Mouse (Mus musculus): ENCODE results near the gene Usf3. TPM values are rescaled to one million over a fixed set of nuclear protein-coding genes. Genes with fewer than 3 reads are reported as not detected.

The Usf3 gene
- polyA plus RNA-seq, 1 experiment from 2014 or later: 3.5 TPM

GRCm38 (mm10) chr16:44140186-44140787 lies 32.8 kb upstream of the Usf3 start:
- Histone ChIP-seq H3K4me3 (peak overlapping the region; percentile 94), H3K36me3 (no peaks in the 10 kb centered on the region), H3K27ac (peak overlapping the region; percentile 98), H3K4me2 (replicated peaks) (peak overlapping the region; percentile 67), H3K4me1 (peaks cover 15% of the 10 kb centered on the region), H3K9me3 (replicated peaks) (no peaks in the 10 kb centered on the region), H3K9ac (peak overlapping the region; percentile 90), H3K27me3 (no peaks in the 10 kb centered on the region)
- WGBS: under 1% methylated on average over 42 of the region's 44 CpGs
- ATAC-seq (ENCODE audit: low FRiP score): peak; percentile 59

- no peak overlapping the region for H3K4me3 ChIP-seq
These were observed 31.6 kb upstream of the Usf3 start for GRCm38 (mm10) chr16:44141483-44141882.

GRCm38 (mm10) chr16:44149002-44149767 lies 23.9 kb upstream of the Usf3 start:
- WGBS: 95% methylated on average over 1 of the region's 1 CpGs

More at GRCm38 (mm10) chr16:44141483-44141882, 31.6 kb upstream of the Usf3 start:
- Histone ChIP-seq H3K27ac (no peak overlapping the region), H3K36me3 (no peaks in the 10 kb centered on the region), H3K4me1 (peaks cover 15% of the 10 kb centered on the region), H3K9me3 (replicated peaks) (no peaks in the 10 kb centered on the region), H3K4me2 (replicated peaks) (peak overlapping the region; percentile 67; the same call in 1 of the 2 replicates), H3K9ac (no peak overlapping the region), H3K27me3 (no peaks in the 10 kb centered on the region)
- 61% methylated on average over 6 of the region's 6 CpGs for WGBS
- ATAC-seq (ENCODE audit: low FRiP score): no peak

GRCm38 (mm10) chr16:44154497-44155057 lies 18.5 kb upstream of the Usf3 start:
- Histone ChIP-seq H3K9ac (no peak overlapping the region), H3K4me3 (no peak overlapping the region), H3K27me3 (no peaks in the 10 kb centered on the region), H3K9me3 (replicated peaks) (no peaks in the 10 kb centered on the region), H3K4me1 (no peaks in the 10 kb centered on the region), H3K4me2 (replicated peaks) (no peak overlapping the region), H3K36me3 (0 out of 2 replicates have a peak, but pooled peaks cover 2% of the 10 kb centered on the region), H3K27ac (no peak overlapping the region)
- WGBS: 72% methylated on average over 6 of the region's 6 CpGs
- no peak for ATAC-seq (ENCODE audit: low FRiP score)

More at GRCm38 (mm10) chr16:44149002-44149767, 23.9 kb upstream of the Usf3 start:
- H3K27ac ChIP-seq: no peak overlapping the region
- H3K4me2 ChIP-seq (replicated peaks): no peak overlapping the region
- H3K36me3 ChIP-seq: no peaks in the 10 kb centered on the region
- no peaks in the 10 kb centered on the region for H3K9me3 ChIP-seq (replicated peaks)
- ATAC-seq (ENCODE audit: low FRiP score): no peak
- no peaks in the 10 kb centered on the region for H3K27me3 ChIP-seq
- H3K9ac ChIP-seq: no peak overlapping the region
- H3K4me3 ChIP-seq: no peak overlapping the region
- no peaks in the 10 kb centered on the region for H3K4me1 ChIP-seq

- Histone ChIP-seq H3K4me1 (no peaks in the 10 kb centered on the region), H3K9ac (no peak overlapping the region), H3K27me3 (no peaks in the 10 kb centered on the region), H3K27ac (no peak overlapping the region), H3K36me3 (peaks cover 7% of the 10 kb centered on the region; the same call in 1 of the 2 replicates), H3K4me2 (replicated peaks) (no peak overlapping the region), H3K9me3 (replicated peaks) (no peaks in the 10 kb centered on the region), H3K4me3 (no peak overlapping the region)
- no peak for ATAC-seq (ENCODE audit: low FRiP score)
- WGBS: 96% methylated on average over 7 of the region's 7 CpGs
These were observed 13.7 kb upstream of the Usf3 start for GRCm38 (mm10) chr16:44159325-44159724.

- no peaks in the 10 kb centered on the region for H3K27me3 ChIP-seq
- H3K36me3 ChIP-seq: peaks cover 5% of the 10 kb centered on the region; the same call in 1 of the 2 replicates
- no peak overlapping the region for H3K4me3 ChIP-seq
- no peaks in the 10 kb centered on the region for H3K4me1 ChIP-seq
- 85% methylated on average over 2 of the region's 2 CpGs for WGBS
- H3K27ac ChIP-seq: no peak overlapping the region
- H3K4me2 ChIP-seq (replicated peaks): no peak overlapping the region
- ATAC-seq (ENCODE audit: low FRiP score): no peak
- no peak overlapping the region for H3K9ac ChIP-seq
- no peaks in the 10 kb centered on the region for H3K9me3 ChIP-seq (replicated peaks)
These were observed 9.2 kb upstream of the Usf3 start for GRCm38 (mm10) chr16:44163831-44164230.

GRCm38 (mm10) chr16:44165182-44165581 lies 7.9 kb upstream of the Usf3 start:
- H3K4me2 ChIP-seq (replicated peaks): no peak overlapping the region
- WGBS: 54% methylated on average over 3 of the region's 3 CpGs
- no peaks in the 10 kb centered on the region for H3K4me1 ChIP-seq
- 0 out of 2 replicates have a peak, but pooled peaks cover under 1% of the 10 kb centered on the region for H3K36me3 ChIP-seq
- H3K27ac ChIP-seq: no peak overlapping the region
- no peak overlapping the region for H3K9ac ChIP-seq
- ATAC-seq (ENCODE audit: low FRiP score): no peak
- H3K27me3 ChIP-seq: no peaks in the 10 kb centered on the region
- H3K9me3 ChIP-seq (replicated peaks): no peaks in the 10 kb centered on the region
- H3K4me3 ChIP-seq: no peak overlapping the region

- Histone ChIP-seq H3K4me2 (replicated peaks) (no peak overlapping the region), H3K4me1 (peaks cover 6% of the 10 kb centered on the region), H3K27me3 (no peaks in the 10 kb centered on the region), H3K9ac (no peak overlapping the region), H3K4me3 (no peak overlapping the region), H3K36me3 (no peaks in the 10 kb centered on the region), H3K27ac (no peak overlapping the region), H3K9me3 (replicated peaks) (no peaks in the 10 kb centered on the region)
- WGBS: 90% methylated on average over 4 of the region's 4 CpGs
- no peak for ATAC-seq (ENCODE audit: low FRiP score)
These were observed 4.1 kb upstream of the Usf3 start for GRCm38 (mm10) chr16:44168990-44169389.

GRCm38 (mm10) chr16:44172297-44173154 lies 520 bp upstream of the Usf3 start:
- peak overlapping the region; percentile 97 for H3K4me3 ChIP-seq
- no peaks in the 10 kb centered on the region for H3K27me3 ChIP-seq
- peak overlapping the region; percentile 90 for H3K27ac ChIP-seq
- H3K4me2 ChIP-seq (replicated peaks): peak overlapping the region; percentile 74
- H3K9ac ChIP-seq: peak overlapping the region; percentile 62
- H3K9me3 ChIP-seq (replicated peaks): no peaks in the 10 kb centered on the region
- WGBS: 1% methylated on average over 26 of the region's 26 CpGs
- H3K4me1 ChIP-seq: peaks cover 17% of the 10 kb centered on the region
- ATAC-seq (ENCODE audit: low FRiP score): peak; percentile 100
- H3K36me3 ChIP-seq: no peaks in the 10 kb centered on the region

GRCm38 (mm10) chr16:44173966-44174530 lies 1.0 kb downstream of the Usf3 start:
- Histone ChIP-seq H3K27me3 (no peaks in the 10 kb centered on the region), H3K4me1 (peaks cover 17% of the 10 kb centered on the region), H3K36me3 (no peaks in the 10 kb centered on the region), H3K4me3 (peak overlapping the region; percentile 97), H3K27ac (peak overlapping the region; percentile 90; the same call in 1 of the 2 replicates), H3K9me3 (replicated peaks) (no peaks in the 10 kb centered on the region), H3K9ac (peak overlapping the region; percentile 96), H3K4me2 (replicated peaks) (peak overlapping the region; percentile 74)
- no peak for ATAC-seq (ENCODE audit: low FRiP score)
- 29% methylated on average over 7 of the region's 7 CpGs for WGBS

- 90% methylated on average over 1 of the region's 1 CpGs for WGBS
These were observed 2.0 kb downstream of the Usf3 start for GRCm38 (mm10) chr16:44175001-44175400.

More at GRCm38 (mm10) chr16:44175001-44175400, 2.0 kb downstream of the Usf3 start:
- ATAC-seq (ENCODE audit: low FRiP score): no peak
- no peak overlapping the region for H3K9ac ChIP-seq
- H3K27me3 ChIP-seq: no peaks in the 10 kb centered on the region
- no peaks in the 10 kb centered on the region for H3K9me3 ChIP-seq (replicated peaks)
- H3K4me1 ChIP-seq: peaks cover 17% of the 10 kb centered on the region
- no peak overlapping the region for H3K27ac ChIP-seq
- H3K36me3 ChIP-seq: no peaks in the 10 kb centered on the region
- peak overlapping the region; percentile 13; the same call in 1 of the 2 replicates for H3K4me2 ChIP-seq (replicated peaks)
- H3K4me3 ChIP-seq: no peak overlapping the region

All from hindbrain, embryonic 12.5 days (tissue).